Mouse (Mus musculus): ENCODE results near the gene Padi6.
A peak's percentile ranks its signal among the peaks of the same experiment; 100 is the strongest.

The Padi6 gene

DNA sequence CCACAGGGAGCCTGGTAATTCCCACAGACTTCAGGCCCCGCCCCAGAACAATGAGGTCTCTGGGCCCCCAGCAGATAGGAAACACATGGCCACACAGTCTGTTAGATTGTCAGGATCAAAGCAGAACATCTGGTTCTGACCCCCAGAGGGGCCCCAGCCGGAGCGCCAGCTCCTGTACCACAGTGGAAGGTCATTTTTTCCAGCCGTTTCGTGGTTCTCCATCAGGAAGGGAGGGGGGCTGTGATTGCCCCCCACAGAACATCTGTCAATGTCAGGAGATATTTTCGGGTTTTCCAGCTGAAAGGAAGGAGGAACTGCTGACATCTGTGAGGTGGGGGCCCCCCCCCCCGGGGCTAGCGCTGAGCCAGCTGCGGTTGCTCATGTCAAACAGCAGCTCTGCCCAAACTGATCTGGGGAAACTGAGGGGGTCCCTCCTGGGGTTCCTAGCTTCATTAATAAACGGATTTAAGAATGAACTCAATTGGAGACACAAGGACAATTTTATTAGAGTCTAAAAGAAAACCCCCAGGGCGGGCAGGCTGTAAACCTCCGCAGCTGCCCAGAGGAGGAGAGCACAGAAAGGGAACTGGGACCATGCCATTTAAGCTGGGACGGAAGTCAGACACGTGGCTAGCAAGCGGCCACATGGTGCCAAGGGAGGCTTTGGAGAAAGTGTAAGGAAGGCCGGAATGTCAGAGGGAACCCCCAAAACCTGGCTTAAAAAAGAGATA lies 58.1 kb downstream of the Padi6 start:
- no peak for DNase-seq (ENCODE audit: low spot score)

DNA sequence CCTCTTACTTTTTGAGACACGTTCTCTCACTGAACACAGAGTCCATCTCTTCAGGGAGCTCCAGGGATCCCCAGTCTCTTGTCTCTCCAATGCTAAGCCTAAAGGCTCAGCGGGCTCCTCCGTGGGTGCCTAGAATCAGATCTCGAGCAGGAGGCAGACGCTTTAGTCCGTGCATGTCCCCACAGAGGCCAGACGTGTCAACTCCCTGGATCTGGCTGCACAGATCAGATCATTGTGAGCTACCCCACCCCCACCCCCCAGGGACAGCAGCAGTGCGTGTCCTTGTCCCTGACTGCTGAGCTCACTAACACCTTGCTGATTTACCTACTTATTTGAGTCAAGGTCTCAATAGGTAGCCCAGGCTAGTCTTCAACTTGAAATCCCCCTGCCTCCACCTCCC lies 58.8 kb downstream of the Padi6 start:
- no peak for DNase-seq (ENCODE audit: low spot score)

GRCm38 (mm10) chr4:140680731-140681397 lies 61.6 kb downstream of the Padi6 start:
- no peak for DNase-seq (ENCODE audit: low spot score)

DNA sequence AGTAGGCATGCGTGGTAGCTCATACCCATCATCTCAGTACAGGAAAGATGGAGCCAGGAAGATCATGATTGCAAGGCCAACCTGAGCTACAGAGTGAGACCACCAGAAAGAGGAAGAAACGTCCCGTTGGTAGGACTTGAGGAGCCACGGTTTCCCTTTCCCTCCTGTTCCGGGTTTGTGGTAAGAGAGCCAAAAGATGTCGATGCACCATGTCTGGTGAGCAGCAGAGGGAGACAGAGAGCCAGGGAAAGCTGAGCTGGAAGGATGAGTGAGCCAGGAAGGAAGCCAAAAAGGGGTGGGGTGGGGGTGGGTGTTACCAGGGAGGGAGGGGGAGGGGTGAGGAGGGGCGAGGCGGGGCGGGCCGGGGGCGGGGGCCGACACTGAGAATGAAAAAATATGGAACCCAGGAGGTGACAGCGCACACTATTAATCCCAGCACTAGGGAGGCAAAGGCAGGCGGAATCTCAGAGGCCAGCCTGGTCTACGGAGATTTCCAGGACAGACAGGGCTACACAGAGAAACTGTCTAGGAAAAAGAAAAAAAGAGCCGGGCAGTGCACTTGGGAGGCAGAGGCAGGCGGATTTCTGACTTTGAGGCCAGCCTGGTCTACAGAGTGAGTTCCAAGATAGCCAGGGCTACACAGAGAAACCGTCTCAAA lies 62.6 kb downstream of the Padi6 start:
- DNase-seq (ENCODE audit: low spot score) = peak; percentile 53

DNA sequence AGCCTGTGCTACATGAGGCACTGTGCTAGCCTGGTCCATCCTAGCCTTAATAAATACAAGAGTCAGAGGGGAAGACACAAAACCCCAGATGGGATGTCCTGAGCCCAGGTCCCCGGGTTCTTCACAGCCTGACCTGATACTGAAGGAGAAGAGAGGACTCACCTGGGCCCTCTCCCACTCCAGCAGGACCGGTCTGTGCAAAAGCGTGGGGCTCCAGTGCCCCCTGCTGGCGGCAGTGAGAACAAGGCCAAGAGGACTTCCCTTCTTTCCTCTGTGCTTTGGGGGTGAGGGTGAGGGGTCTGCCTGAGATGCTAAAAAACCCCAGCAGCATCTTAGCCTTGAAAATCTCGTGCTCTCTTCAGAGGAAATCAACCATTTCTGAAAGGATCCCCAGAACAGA lies 63.4 kb downstream of the Padi6 start:
- no peak for DNase-seq (ENCODE audit: low spot score)
